Mouse (Mus musculus) kidney, postnatal 10 days (tissue): Measurements from ENCODE around the gene Ldlrap1.

Experiments
- DNase-seq: peaks from one replicate; pipeline ENCODE4 v3.0.0; 2021; ENCODE audit warnings: mixed read lengths

Gene Ldlrap1

DNA sequence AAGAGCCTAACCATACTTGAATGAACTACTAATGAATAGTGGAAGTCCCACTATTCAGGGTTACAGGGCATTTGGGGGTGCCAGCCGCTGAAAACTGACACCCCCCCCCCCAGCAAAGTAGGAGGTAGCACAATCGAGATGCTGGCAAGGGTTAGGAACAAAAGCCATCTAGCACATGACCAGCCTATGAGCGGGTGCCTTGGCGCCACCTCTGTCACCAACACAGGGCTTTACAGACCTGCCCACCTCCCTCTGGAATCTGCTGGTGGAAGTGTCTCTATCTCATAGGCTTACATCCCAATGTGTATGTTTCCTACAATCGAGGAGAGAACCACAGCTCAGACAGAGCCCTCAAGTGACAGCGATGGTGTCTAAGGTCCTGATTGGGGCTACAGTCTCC, 17.0 kb downstream of the Ldlrap1 start:
- DNase-seq, result no peak

- no peak for DNase-seq
Measured at GRCm38 (mm10) chr4:134750263-134750662, 17.6 kb downstream of the Ldlrap1 start.

DNA sequence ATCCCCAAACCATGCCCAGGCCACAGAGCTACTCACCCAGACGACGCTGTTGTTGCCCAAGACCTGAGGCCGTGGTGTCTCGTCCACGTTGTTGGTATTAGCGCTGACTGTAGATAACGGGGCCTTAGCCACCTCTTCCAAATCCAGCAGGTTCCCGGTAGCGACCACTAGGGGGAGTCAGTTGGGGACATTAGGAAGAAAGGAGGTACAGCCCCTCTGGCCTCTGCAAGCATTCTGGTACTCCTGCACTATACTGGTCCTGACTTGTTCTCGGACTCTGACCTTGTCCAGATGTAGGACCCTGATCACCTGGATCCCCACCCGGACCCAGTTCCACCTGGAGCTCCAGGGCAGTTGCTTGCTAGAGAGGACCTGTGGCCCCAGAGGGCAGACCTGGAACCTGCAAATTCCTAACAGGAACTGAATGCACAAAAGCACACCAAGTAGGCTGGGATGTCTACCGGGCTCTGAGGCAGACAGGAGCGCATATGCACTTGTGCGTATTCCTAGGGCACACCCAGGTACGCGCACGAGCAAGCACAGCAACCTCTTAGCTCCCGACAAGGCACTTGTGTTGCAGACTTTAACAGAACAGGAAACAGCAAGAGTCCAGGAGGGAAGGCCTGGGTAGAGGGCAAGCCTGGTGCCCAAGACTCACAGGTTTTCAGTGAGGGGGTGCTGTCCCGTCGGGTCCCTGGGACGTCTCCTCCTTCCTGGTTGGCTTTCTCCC, 18.4 kb downstream of the Ldlrap1 start:
- DNase-seq, result no peak

DNA sequence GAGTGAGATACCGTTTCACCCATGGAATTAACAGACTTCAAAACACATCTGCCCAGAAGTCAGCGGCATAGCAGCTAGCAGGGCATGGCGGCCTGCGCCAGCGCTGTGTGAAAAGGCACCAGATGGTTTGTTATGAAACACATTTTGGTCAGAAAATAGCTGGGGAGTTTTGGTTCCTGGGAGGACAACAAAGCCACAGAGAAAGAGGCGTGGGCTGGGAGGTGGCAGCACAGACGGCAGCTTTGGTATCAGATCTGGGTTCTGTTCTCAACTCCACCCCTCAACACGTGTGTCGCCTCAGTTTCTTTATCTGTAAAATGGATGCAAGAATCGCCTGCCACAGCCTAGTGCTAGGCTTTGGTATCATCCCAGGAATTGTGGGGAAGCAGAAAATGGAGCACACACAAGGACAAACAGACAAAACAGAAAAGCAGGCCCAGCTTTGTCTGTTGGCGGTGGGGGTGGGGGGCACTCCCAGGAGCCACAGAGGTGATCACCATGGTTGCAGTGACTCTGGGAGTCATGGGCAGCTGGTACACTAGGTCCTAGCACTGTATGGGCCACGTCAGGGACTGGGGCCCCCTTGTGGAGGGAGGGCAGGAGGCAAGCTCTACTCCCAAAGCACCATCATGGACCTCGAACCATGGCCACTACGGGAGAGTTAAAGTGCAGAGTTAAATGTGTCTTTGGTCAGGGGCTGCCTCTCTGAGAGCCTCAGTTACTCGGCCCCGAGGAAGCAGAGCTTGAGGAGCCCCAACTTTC, 21.7 kb downstream of the Ldlrap1 start:
- no peak for DNase-seq

- no peak for DNase-seq
Measured at GRCm38 (mm10) chr4:134743881-134744633, 23.8 kb downstream of the Ldlrap1 start.

- DNase-seq, result peak; percentile 58
Measured at GRCm38 (mm10) chr4:134741949-134742348, 25.9 kb downstream of the Ldlrap1 start.

- no peak for DNase-seq
Measured at GRCm38 (mm10) chr4:134740186-134740585, 27.6 kb downstream of the Ldlrap1 start.

DNA sequence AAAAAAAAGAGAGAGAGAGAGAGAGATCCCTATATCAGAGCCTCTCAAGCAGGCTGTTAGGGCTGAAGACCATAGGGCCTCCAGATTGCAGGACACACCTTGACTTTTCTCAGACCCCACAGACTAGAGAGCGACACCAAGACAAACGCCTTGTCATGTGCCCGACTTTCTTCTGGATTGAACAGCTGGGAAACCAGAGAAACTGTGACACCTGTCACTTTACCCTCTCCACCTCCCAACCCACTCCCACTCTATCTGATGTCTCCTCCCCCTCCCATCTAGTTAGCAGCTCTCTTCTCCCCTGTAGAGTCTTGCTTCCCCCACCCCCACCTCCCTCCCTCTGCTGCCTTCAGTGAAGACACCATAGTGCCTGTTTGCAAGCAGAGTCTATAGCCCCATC, 28.3 kb downstream of the Ldlrap1 start:
- DNase-seq, result no peak

- no peak for DNase-seq
Measured at GRCm38 (mm10) chr4:134737365-134737910, 30.4 kb downstream of the Ldlrap1 start.

DNA sequence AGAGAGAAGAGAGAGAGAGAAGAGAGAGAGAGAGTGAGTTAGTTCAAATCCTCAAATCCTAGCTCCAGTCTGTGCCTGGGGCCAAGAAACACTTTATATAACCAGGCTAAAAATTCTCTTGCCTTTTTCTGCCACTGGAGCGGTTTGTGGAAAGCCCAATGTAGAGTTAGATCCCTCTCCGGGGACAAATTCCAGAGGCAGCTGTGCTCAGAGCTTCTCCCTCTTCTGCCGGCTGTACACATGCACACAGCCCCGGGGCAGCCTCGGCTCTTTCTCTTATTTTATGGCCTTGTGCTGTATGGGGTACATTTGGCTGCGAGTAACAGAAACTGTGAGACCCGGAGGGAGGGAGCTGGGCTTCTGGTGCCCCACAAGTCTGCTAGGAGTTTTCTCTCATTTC, 31.7 kb downstream of the Ldlrap1 start:
- DNase-seq, result no peak

DNA sequence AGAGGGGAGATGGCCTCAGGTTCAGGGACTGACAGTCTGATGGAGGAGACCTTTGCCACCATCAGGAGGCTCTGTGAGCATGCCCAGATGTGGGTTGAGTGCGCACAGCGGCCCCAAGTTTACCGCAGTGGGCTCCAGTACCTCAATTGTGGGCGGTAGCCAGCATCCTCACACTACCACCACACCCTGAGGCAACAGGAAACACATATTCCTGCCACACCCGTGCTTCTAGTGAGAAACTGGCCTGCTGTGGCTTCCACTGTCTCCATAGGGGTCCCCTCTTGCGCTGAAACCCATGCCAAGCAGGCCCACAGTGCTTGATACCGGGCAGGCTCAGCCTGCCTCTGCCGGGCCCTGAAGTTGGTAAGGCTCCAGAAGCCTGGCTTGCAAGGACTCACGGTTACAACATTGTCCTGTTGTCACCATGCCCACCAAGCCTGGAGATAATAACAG, 33.2 kb downstream of the Ldlrap1 start:
- DNase-seq, result peak; percentile 52

- DNase-seq, result peak; percentile 79
Measured at GRCm38 (mm10) chr4:134734038-134734628, 33.7 kb downstream of the Ldlrap1 start.

- DNase-seq, result no peak
Measured at GRCm38 (mm10) chr4:134733371-134733770, 34.5 kb downstream of the Ldlrap1 start.

GRCm38 (mm10) chr4:134730106-134730505, 37.7 kb downstream of the Ldlrap1 start:
- DNase-seq, result peak; percentile 61

DNA sequence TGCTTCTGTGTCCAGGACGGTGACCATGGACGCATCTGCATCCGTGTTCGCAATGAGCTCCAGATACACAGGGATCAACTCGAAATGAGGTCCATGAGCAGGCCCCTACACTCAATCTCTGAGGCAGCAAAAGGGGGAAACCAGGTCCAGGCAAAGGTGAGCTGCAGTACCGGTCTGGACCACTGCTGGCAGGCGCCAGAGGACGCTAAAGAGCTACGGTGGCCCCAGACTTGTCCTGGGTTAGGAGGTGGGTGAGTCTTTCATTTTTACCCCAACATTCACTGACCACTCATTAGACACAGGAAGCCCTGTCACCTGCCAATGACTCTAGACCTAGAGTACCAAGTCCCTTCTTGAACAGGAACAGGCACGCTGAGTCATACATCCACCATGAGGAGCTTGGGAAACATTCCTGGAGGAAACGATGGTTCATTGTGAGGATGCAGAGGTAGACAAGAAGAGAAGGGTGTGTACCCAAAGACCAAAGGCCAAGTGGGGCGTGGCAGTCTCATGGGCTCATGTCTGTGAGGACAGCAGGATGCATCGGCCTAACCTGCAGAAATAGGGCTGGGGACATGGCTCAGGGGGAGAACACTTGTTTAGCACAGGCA, 42.0 kb downstream of the Ldlrap1 start:
- no peak for DNase-seq

GRCm38 (mm10) chr4:134724974-134725373, 42.9 kb downstream of the Ldlrap1 start:
- DNase-seq, result no peak

- peak; percentile 64 for DNase-seq
Measured at GRCm38 (mm10) chr4:134723251-134723650, 44.6 kb downstream of the Ldlrap1 start.

DNA sequence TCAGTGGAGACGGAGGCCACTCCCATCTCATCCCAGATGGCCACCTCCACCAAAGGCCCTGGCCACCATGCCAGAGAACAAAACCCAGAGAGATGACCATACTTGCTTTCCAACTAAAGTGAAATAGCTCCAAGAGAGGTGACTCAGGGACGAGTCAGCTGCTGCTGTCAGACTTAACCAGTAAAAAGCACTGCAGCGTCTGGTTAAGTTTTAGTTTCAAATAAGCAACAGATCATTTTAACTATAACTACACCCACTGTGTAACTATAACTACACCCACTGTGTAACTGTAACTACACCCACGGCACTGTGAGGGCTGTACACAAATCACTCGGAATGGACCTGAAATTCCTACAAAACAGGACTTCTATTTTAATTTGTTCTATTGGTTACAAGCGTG, 46.7 kb downstream of the Ldlrap1 start:
- no peak for DNase-seq

GRCm38 (mm10) chr4:134720371-134720770, 47.5 kb downstream of the Ldlrap1 start:
- DNase-seq, result no peak

DNA sequence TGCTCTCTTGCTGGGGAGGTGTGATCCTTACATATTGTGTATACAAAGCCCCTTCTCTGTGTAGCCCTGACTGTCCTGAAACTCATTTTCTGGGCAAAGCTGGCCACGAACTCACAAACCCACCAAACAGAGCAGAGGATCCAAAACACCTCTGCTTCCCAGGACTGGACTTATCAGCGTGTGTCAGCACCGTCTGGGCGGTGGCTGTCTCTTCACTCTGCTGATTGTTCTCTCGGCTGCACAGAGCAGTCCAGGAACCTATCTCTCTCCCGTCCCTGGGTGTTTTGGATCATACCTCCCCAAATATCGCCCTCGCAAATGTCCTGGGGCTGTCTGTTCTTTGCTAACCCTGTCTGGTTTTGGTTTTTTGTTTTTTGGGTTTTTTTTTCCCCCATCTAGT, 48.3 kb downstream of the Ldlrap1 start:
- no peak for DNase-seq

GRCm38 (mm10) chr4:134713937-134714336, 53.9 kb downstream of the Ldlrap1 start:
- peak; percentile 93 for DNase-seq

DNA sequence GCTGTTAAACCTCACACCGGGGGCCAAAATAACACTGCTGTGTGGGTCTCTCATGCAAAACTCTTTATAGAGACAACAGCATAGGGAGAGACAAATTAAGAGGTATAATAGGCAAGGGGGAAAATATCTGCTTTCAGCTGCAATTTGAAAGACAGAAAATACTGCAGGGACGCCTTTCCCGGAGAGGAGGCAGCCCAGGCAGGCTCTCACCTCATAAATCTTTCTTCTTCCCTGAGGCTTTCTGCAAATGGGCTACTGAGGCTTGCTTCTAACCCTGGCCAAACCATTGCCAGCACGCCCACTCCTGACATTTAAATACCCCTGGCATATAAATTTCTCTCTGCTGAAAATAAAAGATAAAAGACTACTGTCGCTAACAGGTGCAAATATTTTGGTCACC, 62.5 kb downstream of the Ldlrap1 start:
- DNase-seq, result no peak
